ENCODE assay signal across 8 mouse cellular contexts in the genomic region with DNA sequence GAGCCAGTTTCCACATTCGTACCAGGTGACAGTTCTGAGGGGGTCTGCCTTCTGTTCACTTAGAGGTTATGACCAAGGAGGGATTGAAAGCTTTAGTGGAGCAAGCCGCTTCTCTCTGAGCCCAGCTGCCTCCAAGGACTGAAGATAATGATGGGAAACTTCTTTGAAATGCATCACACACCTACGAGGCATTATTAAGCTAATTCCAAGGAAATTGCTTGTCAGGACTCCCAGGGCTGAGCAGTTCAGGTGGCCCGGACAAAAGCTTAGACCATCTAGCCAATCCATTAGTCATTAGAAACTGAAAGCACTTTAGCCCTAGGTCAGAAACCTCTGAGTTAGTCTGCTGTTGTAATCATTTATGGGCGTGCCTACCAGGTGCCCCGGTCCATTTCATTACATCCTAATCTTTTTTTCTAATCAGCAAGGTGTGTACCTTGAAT. TPM values are rescaled to one million over a fixed set of nuclear protein-coding genes. Genes with fewer than 3 reads are reported as not detected.
DNase-seq lines count a peak whose midpoint lies in the region; ATAC-seq and TF ChIP-seq lines count a peak whose summit lies in the region.

No protein-coding gene starts in this region.

- peak overlapping the region; percentile 80 for H3K4me3 ChIP-seq in heart, adult 2 months
- H3K4me3 ChIP-seq in embryonic facial prominence, embryonic 11.5 days (ENCODE audit: low read depth, low read length) = peak overlapping the region; percentile 85
- H3K4me3 ChIP-seq in intestine, embryonic 14.5 days (ENCODE audit: low read depth, low read length) = peak overlapping the region; percentile 65; the same call in 1 of the 2 replicates
- H3K4me3 ChIP-seq in midbrain, embryonic 12.5 days = peak overlapping the region; percentile 75

- peak; percentile 44 to 48 for DNase-seq in heart, adult 2 months
- DNase-seq in heart, postnatal 25 days (ENCODE audit: low spot score) = no peak
- peak; percentile 53 for DNase-seq in embryonic facial prominence, embryonic 11.5 days (ENCODE audit: low spot score)
- peak; percentile 65 for DNase-seq in intestine, embryonic 14.5 days (ENCODE audit: low spot score)
- no peak for DNase-seq in thymus, postnatal 10 days (ENCODE audit: low spot score in 2 of 2)
- DNase-seq in left cerebral cortex, adult 9 months (ENCODE audit: low spot score in 2 of 2) = no peak

- peaks cover 8% of the 10 kb centered on the region for H3K4me1 ChIP-seq in heart, adult 2 months (ENCODE audit: control insufficient read depth, insufficient read depth, low read length)
- H3K4me1 ChIP-seq in embryonic facial prominence, embryonic 11.5 days (ENCODE audit: control insufficient read depth, insufficient read depth, low read length) = peaks cover 18% of the 10 kb centered on the region
- peaks cover 43% of the 10 kb centered on the region for H3K4me1 ChIP-seq in intestine, embryonic 14.5 days (replicated peaks; ENCODE audit: control insufficient read depth, insufficient read depth, low read length)
- H3K4me1 ChIP-seq in midbrain, embryonic 12.5 days = peaks cover 75% of the 10 kb centered on the region

- no peaks in the 10 kb centered on the region for H3K27me3 ChIP-seq in heart, adult 2 months (ENCODE audit: control insufficient read depth, insufficient read depth, low read length)
- no peaks in the 10 kb centered on the region for H3K27me3 ChIP-seq in embryonic facial prominence, embryonic 11.5 days (ENCODE audit: control insufficient read depth, insufficient read depth, low read length)
- no peaks in the 10 kb centered on the region for H3K27me3 ChIP-seq in intestine, embryonic 14.5 days (replicated peaks; ENCODE audit: control insufficient read depth, insufficient read depth, low read length)
- H3K27me3 ChIP-seq in midbrain, embryonic 12.5 days = peaks cover 15% of the 10 kb centered on the region; the same call in 1 of the 2 replicates

- H3K27ac ChIP-seq in heart, adult 2 months = peak overlapping the region; percentile 99
- H3K27ac ChIP-seq in embryonic facial prominence, embryonic 11.5 days (replicated peaks; ENCODE audit: low read depth, low read length) = peak overlapping the region; percentile 17; the same call in 1 of the 2 replicates
- peak overlapping the region; percentile 97 for H3K27ac ChIP-seq in intestine, embryonic 14.5 days (ENCODE audit: low read depth)
- peak overlapping the region; percentile 90 for H3K27ac ChIP-seq in midbrain, embryonic 12.5 days (replicated peaks)

- no peak for TF ChIP-seq CTCF in heart, adult 2 months (IDR thresholded peaks at IDR 0.05)

- peaks cover 3% of the 10 kb centered on the region for H3K36me3 ChIP-seq in heart, adult 2 months (ENCODE audit: control insufficient read depth, insufficient read depth, low read length)
- no peaks in the 10 kb centered on the region for H3K36me3 ChIP-seq in embryonic facial prominence, embryonic 11.5 days (replicated peaks; ENCODE audit: control insufficient read depth, insufficient read depth, low read depth, low read length)
- no peaks in the 10 kb centered on the region; the same call in 1 of the 2 replicates for H3K36me3 ChIP-seq in intestine, embryonic 14.5 days (ENCODE audit: control insufficient read depth, insufficient read depth, low read length)
- H3K36me3 ChIP-seq in midbrain, embryonic 12.5 days = no peaks in the 10 kb centered on the region

- 43% methylated on average over 6 of the region's 6 CpGs for WGBS in heart, adult 2 months
- 4% methylated on average over 6 of the region's 6 CpGs for WGBS in embryonic facial prominence, embryonic 11.5 days
- WGBS in intestine, embryonic 14.5 days = 20% methylated on average over 6 of the region's 6 CpGs
- 4% methylated on average over 6 of the region's 6 CpGs for WGBS in midbrain, embryonic 12.5 days

- no peak for ATAC-seq in embryonic facial prominence, embryonic 11.5 days (replicated peaks; ENCODE audit: insufficient number of reproducible peaks, low FRiP score, low TSS enrichment, low read depth)
- ATAC-seq in intestine, embryonic 14.5 days (replicated peaks; ENCODE audit: low FRiP score, low TSS enrichment, low read depth) = no peak
- no peak for ATAC-seq in midbrain, embryonic 12.5 days (ENCODE audit: low FRiP score, low read depth)
- no peak for ATAC-seq in megakaryocyte, adult 5-6 weeks (ENCODE audit: poor library complexity, severe bottlenecking)

- H3K9ac ChIP-seq in heart, adult 2 months (ENCODE audit: low read depth, low read length) = peak overlapping the region; percentile 63
- H3K9ac ChIP-seq in embryonic facial prominence, embryonic 11.5 days (replicated peaks; ENCODE audit: low read length) = peak overlapping the region; percentile 91
- H3K9ac ChIP-seq in intestine, embryonic 14.5 days (ENCODE audit: low read length) = peak overlapping the region; percentile 87
- peak overlapping the region; percentile 83; the same call in 1 of the 2 replicates for H3K9ac ChIP-seq in midbrain, embryonic 12.5 days (replicated peaks)

- peak; percentile 83; the same call in 1 of the 2 replicates for TF ChIP-seq POLR2A in heart, adult 2 months (IDR thresholded peaks at IDR 0.05; ENCODE audit: insufficient read depth, low read depth, low read length)

- no peaks in the 10 kb centered on the region for H3K79me2 ChIP-seq in heart, adult 2 months (replicated peaks; ENCODE audit: control insufficient read depth, insufficient read depth, low read length)

- TF ChIP-seq EP300 in heart, adult 2 months (IDR thresholded peaks at IDR 0.05; ENCODE audit: insufficient read depth, low read depth, low read length) = 0 out of 2 replicates have a peak, but pooled peaks have one; percentile 72

- intact Hi-C loops in heart, adult 2 months (cut with DNase I) = no loop called here
- intact Hi-C loops in heart, postnatal 25 days (cut with DNase I) = loop anchor here (10.0 kb wide), 1 partner anchor 318 kb away; the partner anchor contains the start of genes 6030445D17Rik and Luzp1

- H3K4me2 ChIP-seq in embryonic facial prominence, embryonic 11.5 days (ENCODE audit: low read depth, low read length) = peak overlapping the region; percentile 69
- peak overlapping the region; percentile 73 for H3K4me2 ChIP-seq in intestine, embryonic 14.5 days (ENCODE audit: low read length)
- H3K4me2 ChIP-seq in midbrain, embryonic 12.5 days (replicated peaks) = peak overlapping the region; percentile 78

- H3K9me3 ChIP-seq in embryonic facial prominence, embryonic 11.5 days (replicated peaks; ENCODE audit: control insufficient read depth, low read length) = no peaks in the 10 kb centered on the region
- H3K9me3 ChIP-seq in intestine, embryonic 14.5 days (ENCODE audit: control insufficient read depth, low read length) = no peaks in the 10 kb centered on the region
- no peaks in the 10 kb centered on the region for H3K9me3 ChIP-seq in midbrain, embryonic 12.5 days

RNA-seq across cellular contexts. Expression of gene Id3, which starts 3.4 kb away (rescaled TPM):
- 10 to 100 TPM; 56.8 to 58.8 TPM for total RNA-seq in heart, adult 2 months (2021)
- polyA plus RNA-seq in heart, adult 2 months (2012; rRNA removed) = 92.1 and 120 TPM in 2 replicates
- 10 to 100 TPM; 46.9 to 70.1 TPM for total RNA-seq in heart, postnatal 25 days (2021)
- 608 and 653 TPM in 2 replicates for polyA plus RNA-seq in embryonic facial prominence, embryonic 11.5 days (2014; fragmentation: Nextera tagmentation; extraction: Ambion mirVana)
- 325 and 351 TPM in 2 replicates for polyA plus RNA-seq in intestine, embryonic 14.5 days (2014; fragmentation: Nextera tagmentation; extraction: Ambion mirVana)
- polyA plus RNA-seq in midbrain, embryonic 12.5 days (2016; fragmentation: Nextera tagmentation; extraction: Ambion mirVana) = 355 and 390 TPM in 2 replicates
- 1.9 and 2.0 TPM in 2 replicates for total RNA-seq in megakaryocyte, adult 5-6 weeks (2015)
- 0.77 and 1.8 TPM in 2 replicates for total RNA-seq in megakaryocyte, adult 5-6 weeks (2017)

RNA-seq across cellular contexts. Expression of gene E2f2, which starts 25.5 kb away (rescaled TPM):
- total RNA-seq in heart, adult 2 months (2021) = 1 to 10 TPM in 1 of 2 experiments, under 1 TPM in 1; 0.65 to 5.3 TPM
- 0.41 and 1.3 TPM in 2 replicates for polyA plus RNA-seq in heart, adult 2 months (2012; rRNA removed)
- 1 to 10 TPM; 1.9 to 4.3 TPM for total RNA-seq in heart, postnatal 25 days (2021)
- 5.0 and 6.1 TPM in 2 replicates for polyA plus RNA-seq in embryonic facial prominence, embryonic 11.5 days (2014; fragmentation: Nextera tagmentation; extraction: Ambion mirVana)
- polyA plus RNA-seq in intestine, embryonic 14.5 days (2014; fragmentation: Nextera tagmentation; extraction: Ambion mirVana) = 4.1 and 5.0 TPM in 2 replicates
- polyA plus RNA-seq in midbrain, embryonic 12.5 days (2016; fragmentation: Nextera tagmentation; extraction: Ambion mirVana) = 10.0 and 10.7 TPM in 2 replicates
- total RNA-seq in megakaryocyte, adult 5-6 weeks (2015) = 78.1 and 107 TPM in 2 replicates
- 59.4 and 63.6 TPM in 2 replicates for total RNA-seq in megakaryocyte, adult 5-6 weeks (2017)

RNA-seq across cellular contexts. Expression of gene Asap3, which starts 59.4 kb away (rescaled TPM):
- 10 to 100 TPM in 1 of 2 experiments, 1 to 10 TPM in 1; 7.8 to 10.2 TPM for total RNA-seq in heart, adult 2 months (2021)
- 8.6 and 9.4 TPM in 2 replicates for polyA plus RNA-seq in heart, adult 2 months (2012; rRNA removed)
- 10 to 100 TPM in 1 of 2 experiments, 1 to 10 TPM in 1; 8.7 to 11.8 TPM for total RNA-seq in heart, postnatal 25 days (2021)
- polyA plus RNA-seq in embryonic facial prominence, embryonic 11.5 days (2014; fragmentation: Nextera tagmentation; extraction: Ambion mirVana) = 2.8 and 2.9 TPM in 2 replicates
- 4.6 and 4.9 TPM in 2 replicates for polyA plus RNA-seq in intestine, embryonic 14.5 days (2014; fragmentation: Nextera tagmentation; extraction: Ambion mirVana)
- polyA plus RNA-seq in midbrain, embryonic 12.5 days (2016; fragmentation: Nextera tagmentation; extraction: Ambion mirVana) = 8.2 and 8.9 TPM in 2 replicates
- total RNA-seq in megakaryocyte, adult 5-6 weeks (2015) = not detected in 2 replicates
- total RNA-seq in megakaryocyte, adult 5-6 weeks (2017) = 0.04 TPM in 1 of 2 replicates, not detected in the other

Comparison
In these comparisons a context has a peak if more than half of its experiments do, and no peak if none do; other contexts are left out.
1. DNase-seq: peak in heart, adult 2 months (2 of 2), embryonic facial prominence, embryonic 11.5 days (single experiment) and intestine, embryonic 14.5 days (single experiment); none in heart, postnatal 25 days (single experiment), thymus, postnatal 10 days (0 of 2) and left cerebral cortex, adult 9 months (0 of 2).
2. H3K27ac ChIP-seq: peak in every context shown above with its lines; median percentile 99 in heart, adult 2 months; 97 in intestine, embryonic 14.5 days; 90 in midbrain, embryonic 12.5 days; 17 in embryonic facial prominence, embryonic 11.5 days.
3. Peak in every context shown above with its lines, with median percentiles within 50 percentile points of each other: H3K4me3 ChIP-seq, H3K9ac ChIP-seq and H3K4me2 ChIP-seq.